Mouse (Mus musculus): Measurements from ENCODE around the gene H2-Eb2.

DNA sequence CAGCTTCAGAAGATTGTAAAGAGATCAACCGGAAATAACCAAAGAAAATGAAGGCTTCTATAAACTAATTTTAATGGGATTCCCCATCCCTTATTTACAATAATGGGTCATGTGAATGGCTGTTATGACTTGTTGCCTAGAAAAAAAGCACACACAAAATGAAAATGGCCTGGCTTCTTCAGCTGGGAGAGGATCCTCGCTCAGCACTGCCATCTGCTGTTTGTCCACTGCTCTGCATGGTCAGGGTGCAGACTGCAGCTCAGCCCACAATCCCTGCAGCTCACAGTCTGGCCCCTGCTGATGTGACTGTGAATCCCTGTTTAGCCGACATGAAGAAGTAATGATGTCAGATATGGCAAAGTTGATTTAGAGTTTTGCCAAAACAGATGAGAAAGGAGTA is 12.1 kb upstream of the H2-Eb2 start:
- TF ChIP-seq CTCF (IDR thresholded peaks at IDR 0.05; ENCODE audit: low read depth): peak; percentile 95
- TF ChIP-seq EP300 (optimal IDR thresholded peaks at IDR 0.05): no peak

Data from stomach, postnatal 0 days (tissue).